Mouse (Mus musculus) monocyte, adult 59 days (primary cell): ENCODE results near the gene Memo1. TPM values are rescaled to one million over a fixed set of nuclear protein-coding genes. Genes with fewer than 3 reads are reported as not detected.

ENCODE experiments used
- total RNA-seq, 2 experiments: library from RNA; stranded (reverse); gene quantifications; one replicate each; pipeline ENCODE4 v1.2.4; 2023

Gene Memo1
- 10 to 100 TPM; 26.5 to 29.7 TPM for total RNA-seq

GRCm38 (mm10) chr17:74295026-74295970, at the start of gene Memo1:
Gene Memo1 (minus strand): TSS chr17:74295521.

GRCm38 (mm10) chr17:74338937-74339804, 43.9 kb upstream of the Memo1 start, which contains the start of gene Spast:
Gene Spast (plus strand): TSS chr17:74338987.

GRCm38 (mm10) chr17:74323844-74324243, 28.5 kb upstream of the Memo1 start, which contains the start of gene Dpy30:
Gene Dpy30 (minus strand): TSS chr17:74323944.

Other genes with a start within 250 kb of the Memo1 start
- gene Srd5a2, start 247.6 kb downstream of the Memo1 start, total RNA-seq: not detected
- 10 to 100 TPM; 27.2 to 34.9 TPM for gene Dpy30, start 28.4 kb upstream of the Memo1 start, total RNA-seq
- gene Spast, start 43.5 kb upstream of the Memo1 start, total RNA-seq: 10 to 100 TPM; 28.3 to 28.7 TPM
- gene Slc30a6, start 100.1 kb upstream of the Memo1 start, total RNA-seq: 10 to 100 TPM; 10.7 to 16.6 TPM
- gene Nlrc4, start 163.6 kb upstream of the Memo1 start, total RNA-seq: 10 to 100 TPM; 17.2 to 19.8 TPM
- 10 to 100 TPM; 35.8 to 65.6 TPM for gene Yipf4, start 194.0 kb upstream of the Memo1 start, total RNA-seq
- gene Birc6, start 232.8 kb upstream of the Memo1 start, total RNA-seq: 100 to 1,000 TPM; 165 to 186 TPM